Mouse (Mus musculus): Measurements from ENCODE around the gene Retsat. TPM values are rescaled to one million over a fixed set of nuclear protein-coding genes. Genes with fewer than 3 reads are reported as not detected.

The Retsat gene
- 4.9 and 12.6 TPM in 2 replicates for total RNA-seq (2014; rRNA removed)
- polyA plus RNA-seq (2015; fragmentation: Nextera tagmentation; extraction: Ambion mirVana): 10.0 and 11.6 TPM in 2 replicates

DNA sequence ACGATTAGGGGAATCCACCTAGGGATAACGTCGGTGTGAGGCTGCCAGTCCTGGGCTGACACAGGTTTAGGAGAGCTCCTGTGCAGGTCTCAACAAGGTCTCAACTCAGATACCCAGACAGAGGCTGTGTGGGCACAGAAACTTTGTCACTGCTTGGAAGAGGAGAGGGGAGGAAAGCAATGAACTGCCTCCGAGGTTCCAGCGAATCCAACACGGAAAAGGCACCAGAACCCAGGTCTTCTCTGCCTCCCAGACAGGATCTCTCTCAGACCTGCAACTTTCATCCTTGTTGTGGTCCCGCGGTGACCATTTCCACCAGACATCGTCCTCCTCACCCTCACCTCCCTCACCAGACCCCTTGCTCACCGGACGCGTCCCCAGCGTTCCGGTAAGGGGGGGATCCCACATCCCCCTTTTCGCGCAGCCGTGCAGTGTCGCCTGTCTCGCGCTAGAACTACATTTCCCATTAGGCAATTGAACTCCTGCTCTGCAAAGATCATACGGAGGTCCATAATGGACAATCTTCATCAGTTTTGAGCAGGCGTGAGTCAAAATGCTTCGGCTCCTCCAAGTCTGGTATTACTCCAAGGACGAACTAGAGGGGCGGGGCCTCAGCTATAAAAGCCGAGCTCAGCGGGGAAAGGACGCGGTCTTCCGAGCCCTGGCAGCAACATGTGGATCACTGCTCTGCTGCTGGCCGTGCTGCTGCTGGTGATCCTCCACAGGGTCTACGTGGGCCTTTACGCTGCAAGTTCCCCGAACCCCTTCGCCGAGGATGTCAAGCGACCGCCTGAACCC lies at the start of gene Retsat, which contains the start of gene Elmod3:
TSS of gene Retsat (plus strand) at position 520 of the 798 bp plus-strand sequence.
TSS of gene Elmod3 (minus strand) at position 458 of the 798 bp plus-strand sequence.
- peak within 1 kb of the TSS; percentile 71 for H3K4me2 ChIP-seq (ENCODE audit: low read depth, low read length)
- ATAC-seq (peak; percentile 93), DNase-seq (ENCODE audit: low spot score) (peak; percentile 96)
- peak within 1 kb of the TSS; percentile 52 for H3K4me3 ChIP-seq (ENCODE audit: low read length)
- peak within 1 kb of the TSS; percentile 80 for H3K27ac ChIP-seq
- no peaks in the 10 kb centered on the region for H3K36me3 ChIP-seq (ENCODE audit: insufficient read depth, low read length)
- H3K4me1 ChIP-seq (ENCODE audit: insufficient read depth, low read length): 0 out of 2 replicates have a peak, but pooled peaks cover 15% of the 10 kb centered on the region
- H3K27me3 ChIP-seq (ENCODE audit: insufficient read depth, low read length): no peaks in the 10 kb centered on the region
- no peak for TF ChIP-seq CTCF (IDR thresholded peaks at IDR 0.05; ENCODE audit: low read depth)
- peak within 1 kb of the TSS; percentile 44 for H3K9ac ChIP-seq (replicated peaks; ENCODE audit: low read length)
- WGBS: under 1% methylated on average over 38 of the region's 38 CpGs
- H3K9me3 ChIP-seq (ENCODE audit: low read length): no peaks in the 10 kb centered on the region

DNA sequence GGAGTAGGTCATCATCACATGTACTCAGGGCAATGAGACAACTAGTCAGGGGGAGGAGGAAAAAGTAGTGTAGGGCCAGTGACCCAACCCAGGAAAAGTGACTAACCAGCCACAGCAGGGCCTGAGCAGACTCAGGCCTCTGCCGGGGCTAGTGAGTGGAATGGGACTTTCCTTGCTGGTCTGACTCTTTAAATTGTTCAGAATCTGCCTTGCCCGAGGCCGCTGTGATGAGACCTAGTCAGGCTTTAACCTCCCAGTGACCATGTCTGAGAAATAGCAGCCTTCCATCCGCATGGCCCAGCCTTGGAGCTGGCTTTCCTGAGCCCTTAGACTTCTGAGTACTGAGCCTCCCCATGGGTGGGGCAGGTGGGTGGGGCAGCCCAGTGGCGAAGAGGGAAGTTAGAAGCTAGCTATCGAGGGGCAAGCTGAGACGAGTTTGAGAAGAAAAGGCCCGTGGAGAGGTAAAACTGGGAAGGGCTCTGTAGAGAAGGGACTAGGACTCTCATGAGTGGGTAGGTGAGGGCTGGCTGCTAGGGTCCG lies 49.2 kb upstream of the Retsat start:
- no peak for DNase-seq (ENCODE audit: low spot score)
- Histone ChIP-seq H3K27me3 (ENCODE audit: insufficient read depth, low read length) (no peaks in the 10 kb centered on the region), H3K9me3 (ENCODE audit: low read length) (no peaks in the 10 kb centered on the region), H3K4me3 (ENCODE audit: low read length) (no peak overlapping the region), H3K9ac (replicated peaks; ENCODE audit: low read length) (no peak overlapping the region), H3K36me3 (ENCODE audit: insufficient read depth, low read length) (no peaks in the 10 kb centered on the region), H3K4me2 (ENCODE audit: low read depth, low read length) (no peak overlapping the region), H3K4me1 (ENCODE audit: insufficient read depth, low read length) (peaks cover 11% of the 10 kb centered on the region), H3K27ac (no peak overlapping the region)
- no peak for ATAC-seq
- WGBS: 78% methylated on average over 9 of the region's 9 CpGs
- TF ChIP-seq CTCF (IDR thresholded peaks at IDR 0.05; ENCODE audit: low read depth): no peak

DNA sequence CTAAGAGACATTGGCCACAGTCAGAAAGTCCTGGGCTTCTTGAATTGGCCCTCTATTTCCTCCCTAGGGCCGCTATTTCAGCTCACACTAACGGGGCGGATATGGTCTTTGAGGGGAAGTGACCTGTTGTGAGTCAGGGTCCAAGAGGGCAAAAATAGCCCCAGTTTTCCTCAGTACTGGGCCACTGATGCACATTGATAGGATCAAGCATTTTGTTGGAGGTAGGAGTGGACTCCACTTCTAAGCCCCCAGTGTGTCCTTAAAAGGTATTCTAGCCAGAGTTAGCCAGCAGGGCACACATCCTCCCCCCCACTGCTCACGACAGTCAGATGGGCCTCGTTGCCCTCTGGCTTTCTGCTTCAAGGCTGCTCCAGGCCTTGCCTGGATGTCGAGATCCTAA lies 48.2 kb upstream of the Retsat start:
- Histone ChIP-seq H3K9ac (replicated peaks; ENCODE audit: low read length) (no peak overlapping the region), H3K27me3 (ENCODE audit: insufficient read depth, low read length) (no peaks in the 10 kb centered on the region), H3K9me3 (ENCODE audit: low read length) (no peaks in the 10 kb centered on the region), H3K4me3 (ENCODE audit: low read length) (no peak overlapping the region), H3K27ac (no peak overlapping the region), H3K4me2 (ENCODE audit: low read depth, low read length) (no peak overlapping the region), H3K36me3 (ENCODE audit: insufficient read depth, low read length) (no peaks in the 10 kb centered on the region), H3K4me1 (ENCODE audit: insufficient read depth, low read length) (peaks cover 11% of the 10 kb centered on the region)
- 70% methylated on average over 6 of the region's 6 CpGs for WGBS
- no peak for DNase-seq (ENCODE audit: low spot score)
- ATAC-seq: no peak
- no peak for TF ChIP-seq CTCF (IDR thresholded peaks at IDR 0.05; ENCODE audit: low read depth)

DNA sequence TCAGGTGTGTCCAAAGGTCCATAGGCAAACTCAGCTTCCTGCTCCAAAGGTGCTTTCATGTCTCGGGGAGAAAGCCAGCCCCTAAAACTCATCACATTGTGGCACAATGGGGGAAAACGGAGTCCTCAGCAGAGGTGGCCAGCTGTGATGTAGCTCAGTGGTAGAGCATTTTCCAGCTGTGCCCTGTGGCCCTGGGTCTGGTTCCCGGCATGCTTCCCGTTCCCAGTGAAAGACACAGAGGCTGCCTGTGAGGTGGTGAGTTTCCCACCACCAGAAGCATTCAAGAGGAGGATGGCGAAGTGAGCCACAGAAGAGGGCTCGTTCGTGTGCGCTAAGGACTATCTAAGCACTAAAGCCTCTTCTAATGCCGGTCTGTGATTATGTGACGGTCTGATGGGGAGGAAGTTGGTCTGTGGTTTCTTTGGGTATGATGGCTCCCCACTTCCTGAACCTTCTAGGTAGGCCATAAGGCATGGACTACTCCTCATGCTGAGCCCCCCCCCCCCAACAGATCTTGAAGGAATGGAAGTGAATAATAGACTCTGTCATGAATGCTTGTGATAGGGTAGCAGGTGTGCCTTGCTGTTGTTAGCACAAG lies 47.7 kb upstream of the Retsat start:
- Histone ChIP-seq H3K27me3 (ENCODE audit: insufficient read depth, low read length) (no peaks in the 10 kb centered on the region), H3K36me3 (ENCODE audit: insufficient read depth, low read length) (no peaks in the 10 kb centered on the region), H3K9ac (replicated peaks; ENCODE audit: low read length) (no peak overlapping the region), H3K9me3 (ENCODE audit: low read length) (no peaks in the 10 kb centered on the region), H3K4me3 (ENCODE audit: low read length) (no peak overlapping the region), H3K27ac (no peak overlapping the region), H3K4me2 (ENCODE audit: low read depth, low read length) (no peak overlapping the region), H3K4me1 (ENCODE audit: insufficient read depth, low read length) (peaks cover 11% of the 10 kb centered on the region)
- WGBS: 86% methylated on average over 10 of the region's 10 CpGs
- no peak for ATAC-seq
- TF ChIP-seq CTCF (IDR thresholded peaks at IDR 0.05; ENCODE audit: low read depth): no peak
- no peak for DNase-seq (ENCODE audit: low spot score)

DNA sequence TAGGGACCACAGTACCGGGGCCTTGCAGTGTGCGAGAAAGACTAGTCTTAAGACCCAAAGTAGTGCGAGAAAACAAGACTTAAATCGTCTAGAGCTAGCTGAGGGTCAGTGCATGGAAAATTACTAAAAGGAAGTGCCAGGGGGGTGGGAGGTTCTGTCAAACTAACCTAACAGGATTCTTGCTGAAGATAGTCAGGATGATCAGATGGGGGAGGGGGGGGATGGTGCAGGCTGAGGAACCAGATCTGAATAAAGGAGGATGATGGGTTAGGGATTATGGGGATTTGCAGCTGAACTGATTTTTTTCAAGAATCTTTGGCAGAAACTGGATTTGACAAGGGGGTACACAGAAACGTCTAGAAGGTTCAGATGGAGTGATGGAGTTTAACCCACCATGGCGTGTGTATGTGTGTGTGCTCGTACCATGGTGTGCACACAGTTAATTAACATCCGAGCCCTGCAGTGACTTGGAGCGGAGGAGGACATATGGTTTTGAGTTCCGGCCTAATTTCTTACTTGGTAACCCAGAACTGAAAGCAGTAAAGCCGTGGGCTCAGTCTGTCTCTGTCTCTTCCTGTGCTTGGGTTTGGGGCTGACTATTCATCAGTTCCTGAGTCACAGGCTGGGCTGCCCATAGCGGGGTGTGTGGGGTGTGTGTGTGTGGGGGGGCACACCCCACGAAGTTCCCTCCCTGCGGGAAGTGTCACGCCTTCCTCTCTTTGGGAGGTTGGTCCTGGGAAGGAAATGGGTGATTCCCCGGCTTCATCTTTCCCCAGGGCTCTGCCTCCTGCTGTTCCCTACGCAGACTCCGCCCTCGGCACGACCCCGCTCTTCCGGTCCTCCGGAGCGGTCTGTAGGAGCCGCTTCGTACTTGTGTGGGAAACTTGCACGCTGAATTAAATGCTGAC lies 45.9 kb upstream of the Retsat start:
- no peaks in the 10 kb centered on the region for H3K36me3 ChIP-seq (ENCODE audit: insufficient read depth, low read length)
- peaks cover 11% of the 10 kb centered on the region for H3K4me1 ChIP-seq (ENCODE audit: insufficient read depth, low read length)
- TF ChIP-seq CTCF (IDR thresholded peaks at IDR 0.05; ENCODE audit: low read depth): no peak; the same call in 1 of the 2 replicates
- no peaks in the 10 kb centered on the region for H3K9me3 ChIP-seq (ENCODE audit: low read length)
- peak overlapping the region; percentile 74 for H3K4me2 ChIP-seq (ENCODE audit: low read depth, low read length)
- 14% methylated on average over 27 of the region's 27 CpGs for WGBS
- ATAC-seq (peak; percentile 85), DNase-seq (ENCODE audit: low spot score) (peak; percentile 73)
- no peaks in the 10 kb centered on the region for H3K27me3 ChIP-seq (ENCODE audit: insufficient read depth, low read length)
- peak overlapping the region; percentile 69 for H3K27ac ChIP-seq
- H3K9ac ChIP-seq (replicated peaks; ENCODE audit: low read length): peak overlapping the region; percentile 42; the same call in 1 of the 2 replicates
- H3K4me3 ChIP-seq (ENCODE audit: low read length): peak overlapping the region; percentile 36

DNA sequence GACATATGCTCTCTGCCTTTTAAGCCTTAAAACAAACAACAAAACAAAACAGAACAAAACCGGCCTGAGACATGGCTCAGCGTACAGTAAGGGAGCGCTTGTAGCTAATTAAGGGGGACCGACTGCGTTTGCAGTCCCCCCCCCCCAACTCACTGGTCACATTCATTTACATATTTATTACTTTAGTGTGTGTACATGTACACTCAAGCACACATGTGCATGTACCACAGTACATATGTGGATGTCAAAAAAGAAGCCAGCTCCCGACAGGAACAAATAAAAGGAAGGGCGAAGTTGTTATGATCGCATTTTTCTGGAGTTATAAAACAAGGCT lies 45.2 kb upstream of the Retsat start:
- no peak for TF ChIP-seq CTCF (IDR thresholded peaks at IDR 0.05; ENCODE audit: low read depth)
- peak overlapping the region; percentile 42; the same call in 1 of the 2 replicates for H3K9ac ChIP-seq (replicated peaks; ENCODE audit: low read length)
- peaks cover 11% of the 10 kb centered on the region for H3K4me1 ChIP-seq (ENCODE audit: insufficient read depth, low read length)
- H3K27ac ChIP-seq: peak overlapping the region; percentile 69; the same call in 1 of the 2 replicates
- H3K36me3 ChIP-seq (ENCODE audit: insufficient read depth, low read length): no peaks in the 10 kb centered on the region
- H3K4me3 ChIP-seq (ENCODE audit: low read length): peak overlapping the region; percentile 36
- WGBS: 12% methylated on average over 8 of the region's 8 CpGs
- no peaks in the 10 kb centered on the region for H3K9me3 ChIP-seq (ENCODE audit: low read length)
- ATAC-seq (no peak), DNase-seq (ENCODE audit: low spot score) (no peak)
- H3K27me3 ChIP-seq (ENCODE audit: insufficient read depth, low read length): no peaks in the 10 kb centered on the region
- H3K4me2 ChIP-seq (ENCODE audit: low read depth, low read length): peak overlapping the region; percentile 74

All from hindbrain, postnatal 0 days (tissue).